8 mouse cellular contexts compared by ENCODE assay signal in genomic region chr19:5608707-5609106, GRCm38 (mm10). TPM values are rescaled to one million over a fixed set of nuclear protein-coding genes. Genes with fewer than 3 reads are reported as not detected.
DNase-seq lines count a peak whose midpoint lies in the region; ATAC-seq and TF ChIP-seq lines count a peak whose summit lies in the region.

No protein-coding gene starts in this region.

- ATAC-seq in heart, embryonic 12.5 days (ENCODE audit: insufficient number of reproducible peaks, low FRiP score): no peak
- no peak for ATAC-seq in midbrain, embryonic 11.5 days (ENCODE audit: low FRiP score)

- H3K4me2 ChIP-seq in heart, embryonic 12.5 days: peak overlapping the region; percentile 75
- peak overlapping the region; percentile 72 for H3K4me2 ChIP-seq in midbrain, embryonic 11.5 days

- TF ChIP-seq CTCF in bone marrow macrophage, adult 2 months (IDR thresholded peaks at IDR 0.05; ENCODE audit: low read depth, low read length): no peak

- H3K9ac ChIP-seq in heart, embryonic 12.5 days: 0 out of 2 replicates have a peak overlapping the region, but pooled peaks have one; percentile 75
- H3K9ac ChIP-seq in midbrain, embryonic 11.5 days (ENCODE audit: low read length): no peak overlapping the region; the same call in 1 of the 2 replicates

- H3K9me3 ChIP-seq in heart, embryonic 12.5 days (replicated peaks): no peaks in the 10 kb centered on the region
- no peaks in the 10 kb centered on the region for H3K9me3 ChIP-seq in hindbrain, embryonic 10.5 days
- H3K9me3 ChIP-seq in midbrain, embryonic 11.5 days (ENCODE audit: control insufficient read depth, low read length): no peaks in the 10 kb centered on the region

- peak overlapping the region; percentile 69 for H3K4me3 ChIP-seq in heart, embryonic 12.5 days
- peak overlapping the region; percentile 71 for H3K4me3 ChIP-seq in bone marrow macrophage, adult 2 months (ENCODE audit: insufficient read depth, low read length)
- peak overlapping the region; percentile 82 for H3K4me3 ChIP-seq in hindbrain, embryonic 10.5 days
- 0 out of 2 replicates have a peak overlapping the region, but pooled peaks have one; percentile 7 for H3K4me3 ChIP-seq in midbrain, embryonic 11.5 days (ENCODE audit: low read depth, low read length)

- H3K27me3 ChIP-seq in heart, embryonic 12.5 days (replicated peaks): no peaks in the 10 kb centered on the region
- H3K27me3 ChIP-seq in hindbrain, embryonic 10.5 days (ENCODE audit: insufficient read depth, poor library complexity, severe bottlenecking): no peaks in the 10 kb centered on the region
- no peaks in the 10 kb centered on the region for H3K27me3 ChIP-seq in midbrain, embryonic 11.5 days (ENCODE audit: control insufficient read depth, insufficient read depth, low read length)

- peaks cover 52% of the 10 kb centered on the region for H3K36me3 ChIP-seq in heart, embryonic 12.5 days
- peaks cover 54% of the 10 kb centered on the region for H3K36me3 ChIP-seq in hindbrain, embryonic 10.5 days
- H3K36me3 ChIP-seq in midbrain, embryonic 11.5 days (ENCODE audit: control insufficient read depth, insufficient read depth, low read length): peaks cover 42% of the 10 kb centered on the region

- 92% methylated on average over 13 of the region's 13 CpGs for WGBS in heart, embryonic 12.5 days
- 95% methylated on average over 13 of the region's 13 CpGs for WGBS in hindbrain, embryonic 10.5 days
- WGBS in midbrain, embryonic 11.5 days: 94% methylated on average over 13 of the region's 13 CpGs

- no peak overlapping the region for H3K27ac ChIP-seq in heart, embryonic 12.5 days (ENCODE audit: poor library complexity, severe bottlenecking)
- no peak overlapping the region for H3K27ac ChIP-seq in bone marrow macrophage, adult 2 months (ENCODE audit: insufficient read depth, low read depth, low read length)
- H3K27ac ChIP-seq in hindbrain, embryonic 10.5 days: peak overlapping the region; percentile 100; the same call in 1 of the 2 replicates
- H3K27ac ChIP-seq in midbrain, embryonic 11.5 days (ENCODE audit: low read depth, low read length): no peak overlapping the region

- peaks cover 17% of the 10 kb centered on the region for H3K4me1 ChIP-seq in heart, embryonic 12.5 days (replicated peaks)
- H3K4me1 ChIP-seq in bone marrow macrophage, adult 2 months (ENCODE audit: control insufficient read depth, insufficient read depth, low read length): peaks cover 28% of the 10 kb centered on the region
- H3K4me1 ChIP-seq in hindbrain, embryonic 10.5 days (replicated peaks): peaks cover 32% of the 10 kb centered on the region
- peaks cover 17% of the 10 kb centered on the region for H3K4me1 ChIP-seq in midbrain, embryonic 11.5 days (ENCODE audit: control insufficient read depth, insufficient read depth, low read length)

- TF ChIP-seq POLR2A in bone marrow macrophage, adult 2 months (IDR thresholded peaks at IDR 0.05; ENCODE audit: borderline replicate concordance, low read depth, low read length): no peak

- no peak for DNase-seq in heart, adult 9 months (ENCODE audit: low spot score in 2 of 2)
- DNase-seq in hindbrain, embryonic 10.5 days (ENCODE audit: low spot score): no peak
- no peak for DNase-seq in midbrain, embryonic 11.5 days (ENCODE audit: low spot score, missing footprints)
- no peak for DNase-seq in ovary, postnatal 10 days (ENCODE audit: low spot score)
- DNase-seq in retina, postnatal 1 day: no peak
- DNase-seq in adrenal gland, adult 18-20 months (ENCODE audit: low spot score in 2 of 2): no peak

RNA-seq across cellular contexts. Expression of gene Kat5, which starts 1.3 kb away (rescaled TPM):
- 31.5 and 36.1 TPM in 2 replicates for polyA plus RNA-seq in heart, embryonic 12.5 days (2016; fragmentation: Nextera tagmentation; extraction: Ambion mirVana)
- 56.1 and 56.6 TPM in 2 replicates for polyA plus RNA-seq in bone marrow macrophage, adult 2 months (2012; ENCODE audit: insufficient read depth, insufficient read length, missing spikeins)
- 58.9 and 69.2 TPM in 2 replicates for polyA plus RNA-seq in hindbrain, embryonic 10.5 days (2016; fragmentation: Nextera tagmentation; extraction: Ambion mirVana)
- polyA plus RNA-seq in midbrain, embryonic 11.5 days (2014; fragmentation: Nextera tagmentation; extraction: Ambion mirVana): 36.9 and 40.0 TPM in 2 replicates
- 10 to 100 TPM; 67.8 to 69.3 TPM for total RNA-seq in adrenal gland, adult 18-20 months (2021)

RNA-seq across cellular contexts. Expression of gene Rnaseh2c, which starts 7.0 kb away (rescaled TPM):
- polyA plus RNA-seq in heart, embryonic 12.5 days (2016; fragmentation: Nextera tagmentation; extraction: Ambion mirVana): 102 and 110 TPM in 2 replicates
- polyA plus RNA-seq in bone marrow macrophage, adult 2 months (2012; ENCODE audit: insufficient read depth, insufficient read length, missing spikeins): 82.4 and 102 TPM in 2 replicates
- 177 and 187 TPM in 2 replicates for polyA plus RNA-seq in hindbrain, embryonic 10.5 days (2016; fragmentation: Nextera tagmentation; extraction: Ambion mirVana)
- 157 and 173 TPM in 2 replicates for polyA plus RNA-seq in midbrain, embryonic 11.5 days (2014; fragmentation: Nextera tagmentation; extraction: Ambion mirVana)
- 100 to 1,000 TPM; 108 to 113 TPM for total RNA-seq in adrenal gland, adult 18-20 months (2021)

RNA-seq across cellular contexts. Expression of gene Rela, which starts 28.6 kb away (rescaled TPM):
- polyA plus RNA-seq in heart, embryonic 12.5 days (2016; fragmentation: Nextera tagmentation; extraction: Ambion mirVana): 41.3 and 42.5 TPM in 2 replicates
- 77.1 and 93.4 TPM in 2 replicates for polyA plus RNA-seq in bone marrow macrophage, adult 2 months (2012; ENCODE audit: insufficient read depth, insufficient read length, missing spikeins)
- polyA plus RNA-seq in hindbrain, embryonic 10.5 days (2016; fragmentation: Nextera tagmentation; extraction: Ambion mirVana): 27.8 and 36.0 TPM in 2 replicates
- polyA plus RNA-seq in midbrain, embryonic 11.5 days (2014; fragmentation: Nextera tagmentation; extraction: Ambion mirVana): 24.6 and 29.9 TPM in 2 replicates
- 10 to 100 TPM; 79.6 to 90.2 TPM for total RNA-seq in adrenal gland, adult 18-20 months (2021)

RNA-seq across cellular contexts. Expression of gene Ap5b1, which starts 40.9 kb away (rescaled TPM):
- 2.2 and 2.5 TPM in 2 replicates for polyA plus RNA-seq in heart, embryonic 12.5 days (2016; fragmentation: Nextera tagmentation; extraction: Ambion mirVana)
- 13.5 and 14.4 TPM in 2 replicates for polyA plus RNA-seq in bone marrow macrophage, adult 2 months (2012; ENCODE audit: insufficient read depth, insufficient read length, missing spikeins)
- polyA plus RNA-seq in hindbrain, embryonic 10.5 days (2016; fragmentation: Nextera tagmentation; extraction: Ambion mirVana): 1.6 and 2.6 TPM in 2 replicates
- polyA plus RNA-seq in midbrain, embryonic 11.5 days (2014; fragmentation: Nextera tagmentation; extraction: Ambion mirVana): 1.0 and 1.5 TPM in 2 replicates
- total RNA-seq in adrenal gland, adult 18-20 months (2021): 1 to 10 TPM; 6.5 to 9.9 TPM

RNA-seq across cellular contexts. Expression of gene Ovol1, which starts 48.3 kb away (rescaled TPM):
- not detected in 2 replicates for polyA plus RNA-seq in heart, embryonic 12.5 days (2016; fragmentation: Nextera tagmentation; extraction: Ambion mirVana)
- polyA plus RNA-seq in bone marrow macrophage, adult 2 months (2012; ENCODE audit: insufficient read depth, insufficient read length, missing spikeins): not detected in 2 replicates
- 0.39 and 0.77 TPM in 2 replicates for polyA plus RNA-seq in hindbrain, embryonic 10.5 days (2016; fragmentation: Nextera tagmentation; extraction: Ambion mirVana)
- 0.18 TPM in 1 of 2 replicates, not detected in the other for polyA plus RNA-seq in midbrain, embryonic 11.5 days (2014; fragmentation: Nextera tagmentation; extraction: Ambion mirVana)
- total RNA-seq in adrenal gland, adult 18-20 months (2021): not detected

Comparison
In these comparisons a context has a peak if more than half of its experiments do, and no peak if none do; other contexts are left out.
1. H3K4me3 ChIP-seq: peak in every context shown above with its lines; median percentile 82 in hindbrain, embryonic 10.5 days; 71 in bone marrow macrophage, adult 2 months; 69 in heart, embryonic 12.5 days; 7 in midbrain, embryonic 11.5 days.